Mouse (Mus musculus): ENCODE measurements around the gene Gm15155.
"Not testable (repeated sequence)": the region's sequence is repeated elsewhere in the genome, so short reads cannot be mapped to it uniquely, and the experiment has no call there.

Gm15155 gene

GRCm38 (mm10) chrX:156009756-156010155, 385.2 kb downstream of the Gm15155 start:
- no peak for DNase-seq (ENCODE audit: low spot score in 2 of 2)

GRCm38 (mm10) chrX:156155776-156156175, 531.2 kb downstream of the Gm15155 start:
- DNase-seq (ENCODE audit: low spot score in 2 of 2): no peak

GRCm38 (mm10) chrX:156171587-156171986, 547.0 kb downstream of the Gm15155 start:
- no peak for DNase-seq (ENCODE audit: low spot score in 2 of 2)

- not testable (repeated sequence) for DNase-seq (ENCODE audit: low spot score in 2 of 2)
Observed at GRCm38 (mm10) chrX:156303806-156304205, 679.3 kb downstream of the Gm15155 start.
